9 mouse cellular contexts compared by ENCODE assay signal in genomic region chr11:113651206-113651906, GRCm38 (mm10). TPM values are rescaled to one million over a fixed set of nuclear protein-coding genes. Genes with fewer than 3 reads are reported as not detected.
DNase-seq lines count a peak whose midpoint lies in the region; ATAC-seq and TF ChIP-seq lines count a peak whose summit lies in the region.
"Had no signal": no experiment of that assay in that cellular context is flagged by ENCODE, and none has a peak within 500 bp of the region (broad histone marks: within the 10 kb centered on the region; RNA-seq: fewer than 3 reads in every experiment).

No protein-coding gene starts in this region.

- no peaks in the 10 kb centered on the region for H3K9me3 ChIP-seq in heart, embryonic 12.5 days (replicated peaks)
- no peaks in the 10 kb centered on the region for H3K9me3 ChIP-seq in midbrain, postnatal 0 days (ENCODE audit: low read length)

- intact Hi-C loops in heart, adult 2 months (cut with DNase I), result no loop called here
- intact Hi-C loops in gastrocnemius, postnatal 14 days (cut with DNase I; ENCODE audit: low total_unique reads), result loop anchor here (5.0 kb wide), 1 partner anchor 36 kb away; no protein-coding TSS in a partner anchor

- 66% methylated on average over 22 of the region's 22 CpGs for WGBS in heart, embryonic 12.5 days
- 69% methylated on average over 22 of the region's 22 CpGs for WGBS in heart, adult 2 months
- WGBS in midbrain, postnatal 0 days, result 73% methylated on average over 22 of the region's 22 CpGs

- no peak for TF ChIP-seq CTCF in heart, adult 2 months (IDR thresholded peaks at IDR 0.05)
- no peak for TF ChIP-seq CTCF in midbrain, postnatal 0 days (IDR thresholded peaks at IDR 0.05)

- H3K79me2 ChIP-seq in heart, adult 2 months (replicated peaks; ENCODE audit: control insufficient read depth, insufficient read depth, low read length), result no peaks in the 10 kb centered on the region

- H3K36me3 ChIP-seq in heart, embryonic 12.5 days, result peaks cover 47% of the 10 kb centered on the region
- H3K36me3 ChIP-seq in heart, adult 2 months (ENCODE audit: control insufficient read depth, insufficient read depth, low read length), result no peaks in the 10 kb centered on the region
- peaks cover 46% of the 10 kb centered on the region for H3K36me3 ChIP-seq in midbrain, postnatal 0 days (ENCODE audit: insufficient read depth, low read length)

- H3K27me3 ChIP-seq in heart, embryonic 12.5 days (replicated peaks), result no peaks in the 10 kb centered on the region
- no peaks in the 10 kb centered on the region for H3K27me3 ChIP-seq in heart, adult 2 months (ENCODE audit: control insufficient read depth, insufficient read depth, low read length)
- H3K27me3 ChIP-seq in midbrain, postnatal 0 days (ENCODE audit: insufficient read depth, low read length), result no peaks in the 10 kb centered on the region

- peak overlapping the region; percentile 27 for H3K4me2 ChIP-seq in heart, embryonic 12.5 days
- H3K4me2 ChIP-seq in midbrain, postnatal 0 days (ENCODE audit: low read depth, low read length, poor library complexity, severe bottlenecking), result 0 out of 2 replicates have a peak overlapping the region, but pooled peaks have one; percentile 66

- H3K4me3 ChIP-seq in heart, embryonic 12.5 days, result no peak overlapping the region
- no peak overlapping the region for H3K4me3 ChIP-seq in heart, adult 2 months
- no peak overlapping the region for H3K4me3 ChIP-seq in midbrain, postnatal 0 days (ENCODE audit: low read depth, low read length)

- no peak overlapping the region for H3K9ac ChIP-seq in heart, embryonic 12.5 days
- no peak overlapping the region for H3K9ac ChIP-seq in heart, adult 2 months (ENCODE audit: low read depth, low read length)
- no peak overlapping the region for H3K9ac ChIP-seq in midbrain, postnatal 0 days (replicated peaks; ENCODE audit: low read length, poor library complexity, severe bottlenecking)

- ATAC-seq in heart, embryonic 12.5 days (ENCODE audit: insufficient number of reproducible peaks, low FRiP score), result no peak
- ATAC-seq in midbrain, postnatal 0 days (ENCODE audit: low FRiP score), result no peak

- H3K27ac ChIP-seq in heart, embryonic 12.5 days (ENCODE audit: poor library complexity, severe bottlenecking), result no peak overlapping the region
- no peak overlapping the region for H3K27ac ChIP-seq in heart, adult 2 months
- H3K27ac ChIP-seq in midbrain, postnatal 0 days (ENCODE audit: low read depth, low read length), result no peak overlapping the region

- no peak for TF ChIP-seq POLR2A in heart, adult 2 months (IDR thresholded peaks at IDR 0.05; ENCODE audit: insufficient read depth, low read depth, low read length)

- peaks cover 13% of the 10 kb centered on the region for H3K4me1 ChIP-seq in heart, embryonic 12.5 days (replicated peaks)
- peaks cover 1% of the 10 kb centered on the region; the same call in 1 of the 2 replicates for H3K4me1 ChIP-seq in heart, adult 2 months (ENCODE audit: control insufficient read depth, insufficient read depth, low read length)
- peaks cover 9% of the 10 kb centered on the region; the same call in 1 of the 2 replicates for H3K4me1 ChIP-seq in midbrain, postnatal 0 days (ENCODE audit: insufficient read depth, low read length)

- no peak for DNase-seq in heart, adult 2 months
- peak; percentile 83 to 88 for DNase-seq in cerebellum, postnatal 10 days
- DNase-seq in induced T-regulatory cell, adult 2 months (ENCODE audit: low read depth), result peak; percentile 27
- peak; percentile 55 for DNase-seq in midbrain, postnatal 0 days (ENCODE audit: low spot score)
- no peak for DNase-seq in gastrocnemius, adult 8-10 months (ENCODE audit: low spot score in 2 of 2)
- DNase-seq in left cerebral cortex, adult 9 months (ENCODE audit: low spot score in 2 of 2), result no peak
- no peak for DNase-seq in gastrocnemius, postnatal 14 days

- TF ChIP-seq EP300 in heart, adult 2 months (IDR thresholded peaks at IDR 0.05; ENCODE audit: insufficient read depth, low read depth, low read length), result no peak

RNA-seq across cellular contexts. Expression of gene Slc39a11, which starts 1.5 kb away (rescaled TPM):
- 19.0 and 22.4 TPM in 2 replicates for polyA plus RNA-seq in heart, embryonic 12.5 days (2016; fragmentation: Nextera tagmentation; extraction: Ambion mirVana)
- 1 to 10 TPM; 2.6 to 2.7 TPM for total RNA-seq in heart, adult 2 months (2021)
- polyA plus RNA-seq in heart, adult 2 months (2012; rRNA removed), result 3.7 and 5.6 TPM in 2 replicates
- 56.0 and 62.5 TPM in 2 replicates for total RNA-seq in midbrain, postnatal 0 days (2014; rRNA removed)
- 35.9 and 40.4 TPM in 2 replicates for polyA plus RNA-seq in midbrain, postnatal 0 days (2015; fragmentation: Nextera tagmentation; extraction: Ambion mirVana)
- 1 to 10 TPM; 2.1 to 2.6 (median 2.2) TPM for total RNA-seq in gastrocnemius, adult 8-10 months (2022)
- total RNA-seq in gastrocnemius, postnatal 14 days (2021), result 1 to 10 TPM; 3.6 TPM

RNA-seq across cellular contexts. Expression of gene Cog1, which starts 2.4 kb away (rescaled TPM):
- polyA plus RNA-seq in heart, embryonic 12.5 days (2016; fragmentation: Nextera tagmentation; extraction: Ambion mirVana), result 20.9 and 21.7 TPM in 2 replicates
- total RNA-seq in heart, adult 2 months (2021), result 10 to 100 TPM; 16.9 to 18.6 TPM
- polyA plus RNA-seq in heart, adult 2 months (2012; rRNA removed), result 25.2 and 32.7 TPM in 2 replicates
- total RNA-seq in midbrain, postnatal 0 days (2014; rRNA removed), result 55.8 and 59.0 TPM in 2 replicates
- 28.3 and 31.3 TPM in 2 replicates for polyA plus RNA-seq in midbrain, postnatal 0 days (2015; fragmentation: Nextera tagmentation; extraction: Ambion mirVana)
- 10 to 100 TPM; 18.4 to 24.6 (median 20.6) TPM for total RNA-seq in gastrocnemius, adult 8-10 months (2022)
- 10 to 100 TPM; 21.2 to 22.9 TPM for total RNA-seq in gastrocnemius, postnatal 14 days (2021)

RNA-seq across cellular contexts. Expression of gene Sstr2, which starts 32.2 kb away (rescaled TPM):
- 0.19 and 0.42 TPM in 2 replicates for polyA plus RNA-seq in heart, embryonic 12.5 days (2016; fragmentation: Nextera tagmentation; extraction: Ambion mirVana)
- not detected for total RNA-seq in heart, adult 2 months (2021)
- not detected in 2 replicates for polyA plus RNA-seq in heart, adult 2 months (2012; rRNA removed)
- 16.4 and 26.3 TPM in 2 replicates for total RNA-seq in midbrain, postnatal 0 days (2014; rRNA removed)
- 8.8 and 10.2 TPM in 2 replicates for polyA plus RNA-seq in midbrain, postnatal 0 days (2015; fragmentation: Nextera tagmentation; extraction: Ambion mirVana)
- total RNA-seq in gastrocnemius, adult 8-10 months (2022), result not detected
- not detected for total RNA-seq in gastrocnemius, postnatal 14 days (2021)
- total RNA-seq: neutrophil, adult 5-6 weeks had no signal

RNA-seq across cellular contexts. Expression of gene Fam104a, which starts 32.6 kb away (rescaled TPM):
- 53.0 and 53.3 TPM in 2 replicates for polyA plus RNA-seq in heart, embryonic 12.5 days (2016; fragmentation: Nextera tagmentation; extraction: Ambion mirVana)
- total RNA-seq in heart, adult 2 months (2021), result 10 to 100 TPM; 15.3 to 16.4 TPM
- polyA plus RNA-seq in heart, adult 2 months (2012; rRNA removed), result 10.7 and 12.4 TPM in 2 replicates
- 29.5 and 30.1 TPM in 2 replicates for total RNA-seq in midbrain, postnatal 0 days (2014; rRNA removed)
- 46.3 and 48.7 TPM in 2 replicates for polyA plus RNA-seq in midbrain, postnatal 0 days (2015; fragmentation: Nextera tagmentation; extraction: Ambion mirVana)
- total RNA-seq in gastrocnemius, adult 8-10 months (2022), result 10 to 100 TPM; 30.8 to 41.7 (median 36.1) TPM
- total RNA-seq in gastrocnemius, postnatal 14 days (2021), result 10 to 100 TPM; 28.4 to 31.3 TPM

RNA-seq across cellular contexts. Expression of gene D11Wsu47e, which starts 32.9 kb away (rescaled TPM):
- polyA plus RNA-seq in heart, embryonic 12.5 days (2016; fragmentation: Nextera tagmentation; extraction: Ambion mirVana), result 19.0 and 20.7 TPM in 2 replicates
- 1 to 10 TPM; 5.8 to 6.4 TPM for total RNA-seq in heart, adult 2 months (2021)
- polyA plus RNA-seq in heart, adult 2 months (2012; rRNA removed), result 4.7 and 7.8 TPM in 2 replicates
- total RNA-seq in midbrain, postnatal 0 days (2014; rRNA removed), result 19.5 and 26.8 TPM in 2 replicates
- 27.8 and 27.9 TPM in 2 replicates for polyA plus RNA-seq in midbrain, postnatal 0 days (2015; fragmentation: Nextera tagmentation; extraction: Ambion mirVana)
- total RNA-seq in gastrocnemius, adult 8-10 months (2022), result 1 to 10 TPM; 3.3 to 5.0 (median 4.4) TPM
- total RNA-seq in gastrocnemius, postnatal 14 days (2021), result 1 to 10 TPM; 5.0 to 7.5 TPM

Comparison
In these comparisons a context has a peak if more than half of its experiments do, and no peak if none do; other contexts are left out.
1. DNase-seq: peak in cerebellum, postnatal 10 days (2 of 2), induced T-regulatory cell, adult 2 months (single experiment) and midbrain, postnatal 0 days (single experiment); none in heart, adult 2 months (0 of 2), gastrocnemius, adult 8-10 months (0 of 2), left cerebral cortex, adult 9 months (0 of 2) and gastrocnemius, postnatal 14 days (single experiment).
2. RNA of gene Slc39a11, which starts 1.5 kb away (total RNA-seq): 56.0 to 62.5 TPM in midbrain, postnatal 0 days; 3.6 TPM in gastrocnemius, postnatal 14 days, 2.6 to 2.7 TPM in heart, adult 2 months and 2.1 to 2.6 TPM in gastrocnemius, adult 8-10 months; every median in the first group is over 10 times any median in the second.
3. RNA of gene Sstr2, which starts 32.2 kb away (total RNA-seq): 16.4 to 26.3 TPM in midbrain, postnatal 0 days; not detected in gastrocnemius, postnatal 14 days, not detected in heart, adult 2 months and not detected in gastrocnemius, adult 8-10 months; every median in the first group is over 10 times any median in the second.